Mouse (Mus musculus): ENCODE data around the gene Pcdh10. TPM values are rescaled to one million over a fixed set of nuclear protein-coding genes. Genes with fewer than 3 reads are reported as not detected.
A peak's percentile ranks its signal among the peaks of the same experiment; 100 is the strongest.

The Pcdh10 gene
- 71.0 and 164 TPM in 2 replicates for polyA plus RNA-seq (2012; ENCODE audit: insufficient read depth, insufficient read length, low replicate concordance, missing spikeins)

DNA sequence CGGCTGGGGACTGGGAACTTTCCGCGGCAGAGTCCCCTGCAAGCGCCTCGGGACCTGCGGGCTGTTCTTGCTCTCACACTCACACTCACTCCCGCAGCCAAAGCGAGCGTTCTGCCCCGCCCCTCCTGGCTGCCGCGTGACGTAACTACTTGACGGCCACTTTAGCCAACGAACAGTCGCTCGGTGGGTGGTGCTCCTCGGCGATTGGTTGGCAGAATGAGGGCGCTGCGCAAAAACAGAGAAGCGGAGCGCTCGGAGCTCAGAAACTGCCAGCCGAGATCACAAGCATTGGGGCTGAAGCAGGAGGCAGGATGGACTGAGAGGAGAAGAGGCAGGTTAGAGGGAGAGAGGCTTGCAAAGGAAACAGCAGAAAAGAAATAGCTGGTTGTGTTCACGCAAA is at the start of gene Pcdh10:
Gene Pcdh10 (plus strand): TSS at position 254 of the 400 bp plus-strand sequence.
- H3K27ac ChIP-seq (ENCODE audit: insufficient read depth, low read depth, low read length): peak within 1 kb of the TSS; percentile 79
- H3K4me1 ChIP-seq (ENCODE audit: control insufficient read depth, insufficient read depth, low read length): peaks cover 4% of the 10 kb centered on the region; the same call in 1 of the 2 replicates
- under 1% methylated on average over 26 of the region's 26 CpGs for WGBS
- peak within 1 kb of the TSS; percentile 88 for H3K4me3 ChIP-seq (ENCODE audit: insufficient read depth, low read depth, low read length)
- TF ChIP-seq POLR2A (IDR thresholded peaks at IDR 0.05; ENCODE audit: insufficient read depth, low read depth, low read length): peak; percentile 99
- no peak for TF ChIP-seq CTCF (IDR thresholded peaks at IDR 0.05; ENCODE audit: insufficient read depth, low read depth, low read length)

DNA sequence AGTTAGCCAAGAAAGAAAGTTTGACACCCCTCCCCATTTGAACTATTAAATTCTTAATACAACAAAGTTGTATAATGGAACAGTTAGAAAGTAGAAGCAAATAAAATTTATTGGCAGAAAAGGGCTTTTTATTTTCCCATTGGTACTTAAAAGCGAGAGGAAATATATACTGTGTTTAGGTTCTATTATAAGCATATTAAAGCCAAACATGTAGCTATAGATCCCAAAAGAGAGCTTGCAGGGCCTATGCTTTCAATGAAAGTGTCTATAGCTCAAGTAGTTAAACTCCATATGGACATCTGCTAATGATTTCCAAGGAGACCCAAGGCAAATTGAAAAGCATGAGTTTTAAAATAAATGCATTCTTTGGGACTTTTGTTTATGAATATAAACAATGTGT is 22.3 kb upstream of the Pcdh10 start:
- TF ChIP-seq CTCF (IDR thresholded peaks at IDR 0.05; ENCODE audit: insufficient read depth, low read depth, low read length): no peak
- TF ChIP-seq POLR2A (IDR thresholded peaks at IDR 0.05; ENCODE audit: insufficient read depth, low read depth, low read length): no peak
- 93% methylated on average over 1 of the region's 1 CpGs for WGBS
- Histone ChIP-seq H3K27ac (ENCODE audit: insufficient read depth, low read depth, low read length) (no peak overlapping the region), H3K4me1 (ENCODE audit: control insufficient read depth, insufficient read depth, low read length) (no peaks in the 10 kb centered on the region), H3K4me3 (ENCODE audit: insufficient read depth, low read depth, low read length) (no peak overlapping the region)

DNA sequence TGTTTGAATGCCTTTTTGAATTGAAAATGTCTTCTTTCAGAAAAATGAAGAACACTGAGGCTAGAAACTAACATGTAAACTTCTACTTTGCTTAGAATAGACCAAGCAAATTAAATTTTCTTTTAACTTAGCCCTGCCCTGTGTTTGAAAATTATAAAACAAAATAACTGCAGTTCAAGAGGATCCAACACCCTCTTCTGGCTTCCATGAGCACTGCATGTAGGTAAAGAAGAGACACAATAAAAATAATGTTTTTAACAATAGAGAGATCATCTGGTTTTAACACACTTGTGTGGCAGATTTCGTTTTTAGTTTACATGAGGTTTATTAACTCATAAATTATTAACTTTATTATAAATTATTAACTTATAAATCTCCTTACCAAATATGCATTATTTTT is 9.2 kb upstream of the Pcdh10 start:
- H3K4me3 ChIP-seq (ENCODE audit: insufficient read depth, low read depth, low read length): no peak overlapping the region
- no peaks in the 10 kb centered on the region for H3K4me1 ChIP-seq (ENCODE audit: control insufficient read depth, insufficient read depth, low read length)
- no peak overlapping the region for H3K27ac ChIP-seq (ENCODE audit: insufficient read depth, low read depth, low read length)
- 67% methylated on average over 1 of the region's 1 CpGs for WGBS
- no peak for TF ChIP-seq CTCF (IDR thresholded peaks at IDR 0.05; ENCODE audit: insufficient read depth, low read depth, low read length)
- no peak for TF ChIP-seq POLR2A (IDR thresholded peaks at IDR 0.05; ENCODE audit: insufficient read depth, low read depth, low read length)

DNA sequence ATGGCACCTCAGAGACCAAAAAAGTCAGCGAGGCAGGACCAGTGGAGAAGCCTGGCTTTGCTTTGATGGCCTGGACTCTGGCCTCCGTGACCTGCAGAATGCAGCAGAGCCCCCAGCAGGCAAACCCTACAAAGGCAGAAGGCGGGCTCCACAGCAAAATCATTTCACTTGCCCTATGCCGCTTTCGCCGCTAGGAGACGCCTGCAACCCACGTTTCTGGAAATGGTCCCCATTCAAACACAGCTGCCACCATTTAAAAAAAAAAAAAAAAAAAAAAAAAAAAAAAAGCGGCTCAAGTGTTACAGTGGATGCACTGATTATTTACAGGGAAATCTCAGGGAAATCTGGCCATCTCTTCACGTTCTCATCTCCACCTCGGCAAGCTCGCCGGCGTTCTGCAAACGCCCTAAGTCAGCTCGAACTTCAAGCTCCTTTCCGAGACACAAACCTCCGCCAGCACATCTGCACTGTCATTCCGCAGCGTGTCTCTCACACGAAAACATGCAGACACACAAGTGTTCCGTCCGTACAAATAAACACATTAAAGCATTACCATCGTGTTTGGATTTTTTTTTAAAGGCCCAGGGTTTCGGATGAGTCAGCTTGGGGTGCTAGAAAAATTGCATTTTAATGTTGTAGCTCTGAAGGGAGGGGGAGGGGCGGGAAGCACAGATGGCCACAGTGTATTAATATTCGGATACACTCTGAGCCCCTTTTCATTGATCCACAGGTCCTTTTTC is 2.3 kb upstream of the Pcdh10 start:
- H3K27ac ChIP-seq (ENCODE audit: insufficient read depth, low read depth, low read length): peak overlapping the region; percentile 86
- TF ChIP-seq CTCF (IDR thresholded peaks at IDR 0.05; ENCODE audit: insufficient read depth, low read depth, low read length) (peak; percentile 71), POLR2A (IDR thresholded peaks at IDR 0.05; ENCODE audit: insufficient read depth, low read depth, low read length) (no peak)
- H3K4me3 ChIP-seq (ENCODE audit: insufficient read depth, low read depth, low read length): peak overlapping the region; percentile 71
- under 1% methylated on average over 27 of the region's 27 CpGs for WGBS
- H3K4me1 ChIP-seq (ENCODE audit: control insufficient read depth, insufficient read depth, low read length): peaks cover 4% of the 10 kb centered on the region; the same call in 1 of the 2 replicates

DNA sequence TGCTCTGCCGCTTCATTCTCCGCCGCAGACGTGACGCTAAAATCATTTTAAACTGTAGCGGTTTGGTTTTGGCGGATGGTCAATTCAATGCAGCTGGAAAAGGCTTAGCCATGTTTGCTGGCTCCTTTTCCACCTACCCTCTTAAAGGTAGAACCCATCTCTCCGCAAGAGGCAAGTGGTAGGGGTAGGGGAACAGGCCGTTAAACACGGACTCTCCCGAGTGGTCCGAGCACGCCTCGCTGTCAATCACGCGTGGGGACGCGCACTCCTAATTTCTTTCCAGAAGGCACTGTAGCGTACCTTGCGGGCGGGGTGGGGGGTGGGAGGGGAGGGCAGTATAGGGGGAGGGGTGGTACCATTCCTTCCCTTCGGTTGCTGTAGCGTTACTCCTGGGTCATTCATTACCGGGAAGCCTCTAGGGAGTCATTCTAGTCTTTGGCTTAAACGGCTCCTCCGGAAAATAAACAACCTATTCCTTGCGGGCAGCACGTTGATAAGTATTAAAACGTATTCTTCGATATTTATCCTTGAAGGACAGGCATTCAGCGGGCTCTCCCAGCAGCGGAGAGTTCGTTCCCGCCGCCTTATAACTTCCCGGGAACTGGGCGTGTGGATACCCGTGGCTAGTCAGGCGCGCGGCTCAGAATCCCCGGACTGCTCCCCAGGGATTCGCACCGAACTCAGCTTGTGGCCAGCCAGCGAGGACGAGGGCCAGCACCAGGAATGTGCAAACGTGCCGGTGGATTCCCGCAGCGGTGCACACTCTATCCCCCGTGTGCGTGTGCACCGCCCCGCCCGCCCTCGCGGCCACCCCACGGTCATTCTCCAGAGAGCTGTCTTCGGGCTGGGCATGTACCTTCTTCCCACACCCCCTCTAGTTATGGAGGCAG is 1.5 kb upstream of the Pcdh10 start:
- Histone ChIP-seq H3K4me1 (ENCODE audit: control insufficient read depth, insufficient read depth, low read length) (peaks cover 4% of the 10 kb centered on the region; the same call in 1 of the 2 replicates), H3K4me3 (ENCODE audit: insufficient read depth, low read depth, low read length) (peak overlapping the region; percentile 82), H3K27ac (ENCODE audit: insufficient read depth, low read depth, low read length) (peak overlapping the region; percentile 86)
- no peak for TF ChIP-seq POLR2A (IDR thresholded peaks at IDR 0.05; ENCODE audit: insufficient read depth, low read depth, low read length)
- no peak for TF ChIP-seq CTCF (IDR thresholded peaks at IDR 0.05; ENCODE audit: insufficient read depth, low read depth, low read length)
- under 1% methylated on average over 59 of the region's 59 CpGs for WGBS

DNA sequence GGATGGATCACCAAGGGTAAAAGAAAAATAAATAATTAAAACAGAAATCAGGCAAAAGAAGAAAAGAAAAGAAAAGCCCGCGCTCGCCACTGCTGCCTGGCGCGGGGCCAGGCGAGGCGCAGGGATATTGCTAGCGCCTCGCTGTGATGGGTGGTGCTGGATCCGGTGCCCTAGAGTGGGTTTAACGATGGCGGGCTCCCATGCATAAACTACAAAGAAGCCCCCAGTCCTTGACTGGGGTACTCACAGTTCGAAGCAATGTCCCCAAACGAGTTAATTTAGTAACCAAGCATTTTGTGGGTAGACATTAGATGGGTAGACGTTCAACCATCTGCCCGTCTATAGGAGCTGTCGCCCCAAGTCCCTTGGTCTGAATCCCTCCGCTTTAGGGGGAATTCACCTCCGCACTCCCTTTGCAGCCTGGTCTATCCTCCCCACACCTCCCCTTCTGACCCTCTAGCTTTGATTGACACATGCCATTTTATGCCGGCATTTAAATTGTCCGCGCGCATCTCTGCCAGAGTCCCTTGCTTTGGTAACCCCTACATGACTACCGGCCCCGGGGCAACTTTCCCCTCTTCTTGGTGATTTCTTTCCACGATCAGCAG is 703 bp upstream of the Pcdh10 start:
- Histone ChIP-seq H3K4me3 (ENCODE audit: insufficient read depth, low read depth, low read length) (peak overlapping the region; percentile 82), H3K4me1 (ENCODE audit: control insufficient read depth, insufficient read depth, low read length) (peaks cover 4% of the 10 kb centered on the region; the same call in 1 of the 2 replicates), H3K27ac (ENCODE audit: insufficient read depth, low read depth, low read length) (peak overlapping the region; percentile 79)
- no peak for TF ChIP-seq CTCF (IDR thresholded peaks at IDR 0.05; ENCODE audit: insufficient read depth, low read depth, low read length)
- TF ChIP-seq POLR2A (IDR thresholded peaks at IDR 0.05; ENCODE audit: insufficient read depth, low read depth, low read length): no peak
- WGBS: under 1% methylated on average over 26 of the region's 26 CpGs

DNA sequence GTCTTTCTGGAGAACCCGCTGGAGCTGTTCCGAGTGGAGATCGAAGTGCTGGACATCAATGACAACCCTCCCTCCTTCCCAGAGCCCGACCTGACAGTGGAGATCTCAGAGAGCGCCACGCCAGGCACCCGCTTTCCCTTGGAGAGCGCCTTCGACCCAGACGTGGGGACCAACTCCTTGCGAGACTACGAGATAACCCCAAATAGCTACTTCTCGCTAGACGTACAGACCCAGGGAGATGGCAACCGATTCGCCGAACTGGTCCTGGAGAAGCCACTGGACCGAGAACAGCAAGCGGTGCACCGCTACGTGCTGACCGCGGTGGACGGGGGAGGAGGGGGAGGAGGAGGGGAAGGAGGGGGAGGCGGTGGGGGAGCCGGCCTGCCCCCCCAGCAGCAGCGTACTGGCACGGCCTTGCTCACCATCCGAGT is 1.4 kb downstream of the Pcdh10 start:
- under 1% methylated on average over 29 of the region's 29 CpGs for WGBS
- Histone ChIP-seq H3K4me1 (ENCODE audit: control insufficient read depth, insufficient read depth, low read length) (peaks cover 4% of the 10 kb centered on the region; the same call in 1 of the 2 replicates), H3K27ac (ENCODE audit: insufficient read depth, low read depth, low read length) (peak overlapping the region; percentile 80), H3K4me3 (ENCODE audit: insufficient read depth, low read depth, low read length) (peak overlapping the region; percentile 88)
- TF ChIP-seq CTCF (IDR thresholded peaks at IDR 0.05; ENCODE audit: insufficient read depth, low read depth, low read length) (no peak), POLR2A (IDR thresholded peaks at IDR 0.05; ENCODE audit: insufficient read depth, low read depth, low read length) (no peak)

DNA sequence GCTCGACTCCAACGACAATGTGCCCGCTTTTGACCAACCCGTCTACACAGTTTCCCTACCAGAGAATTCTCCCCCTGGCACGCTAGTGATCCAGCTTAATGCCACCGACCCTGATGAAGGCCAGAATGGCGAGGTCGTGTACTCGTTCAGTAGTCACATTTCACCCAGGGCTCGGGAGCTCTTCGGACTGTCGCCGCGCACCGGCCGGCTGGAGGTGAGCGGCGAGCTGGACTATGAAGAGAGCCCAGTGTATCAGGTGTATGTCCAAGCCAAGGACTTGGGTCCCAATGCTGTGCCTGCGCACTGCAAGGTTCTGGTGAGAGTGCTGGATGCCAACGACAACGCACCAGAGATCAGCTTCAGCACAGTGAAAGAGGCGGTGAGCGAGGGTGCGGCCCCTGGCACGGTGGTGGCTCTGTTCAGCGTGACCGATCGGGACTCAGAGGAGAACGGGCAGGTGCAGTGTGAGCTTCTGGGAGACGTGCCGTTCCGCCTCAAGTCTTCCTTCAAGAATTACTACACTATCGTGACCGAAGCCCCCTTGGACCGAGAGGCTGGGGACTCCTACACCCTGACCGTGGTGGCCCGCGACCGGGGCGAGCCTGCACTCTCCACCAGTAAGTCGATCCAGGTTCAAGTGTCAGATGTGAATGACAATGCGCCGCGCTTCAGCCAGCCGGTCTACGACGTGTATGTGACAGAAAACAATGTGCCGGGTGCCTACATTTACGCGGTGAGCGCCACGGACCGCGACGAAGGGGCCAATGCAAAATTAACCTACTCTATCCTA is 2.0 kb downstream of the Pcdh10 start:
- no peak for TF ChIP-seq CTCF (IDR thresholded peaks at IDR 0.05; ENCODE audit: insufficient read depth, low read depth, low read length)
- no peak for TF ChIP-seq POLR2A (IDR thresholded peaks at IDR 0.05; ENCODE audit: insufficient read depth, low read depth, low read length)
- peak overlapping the region; percentile 88 for H3K4me3 ChIP-seq (ENCODE audit: insufficient read depth, low read depth, low read length)
- peak overlapping the region; percentile 80 for H3K27ac ChIP-seq (ENCODE audit: insufficient read depth, low read depth, low read length)
- under 1% methylated on average over 55 of the region's 55 CpGs for WGBS
- H3K4me1 ChIP-seq (ENCODE audit: control insufficient read depth, insufficient read depth, low read length): peaks cover 4% of the 10 kb centered on the region; the same call in 1 of the 2 replicates
